Mouse (Mus musculus) erythroblast, embryonic 14.5 days (primary cell): ENCODE data around the gene Zfp865.
"Not testable (repeated sequence)": the region's sequence is repeated elsewhere in the genome, so short reads cannot be mapped to it uniquely, and the experiment has no call there.

Experiments
- GATA1 ChIP-seq: IDR thresholded peaks from 2 replicates; pipeline ENCODE4 v1.6.1; 2012; ENCODE audit warnings: low read length, inconsistent platforms, mixed read lengths
- TAL1 ChIP-seq: IDR thresholded peaks from 3 replicates; pipeline ENCODE4 v1.6.1; 2012; ENCODE audit warnings: low read length, inconsistent platforms, mixed read lengths

DNA sequence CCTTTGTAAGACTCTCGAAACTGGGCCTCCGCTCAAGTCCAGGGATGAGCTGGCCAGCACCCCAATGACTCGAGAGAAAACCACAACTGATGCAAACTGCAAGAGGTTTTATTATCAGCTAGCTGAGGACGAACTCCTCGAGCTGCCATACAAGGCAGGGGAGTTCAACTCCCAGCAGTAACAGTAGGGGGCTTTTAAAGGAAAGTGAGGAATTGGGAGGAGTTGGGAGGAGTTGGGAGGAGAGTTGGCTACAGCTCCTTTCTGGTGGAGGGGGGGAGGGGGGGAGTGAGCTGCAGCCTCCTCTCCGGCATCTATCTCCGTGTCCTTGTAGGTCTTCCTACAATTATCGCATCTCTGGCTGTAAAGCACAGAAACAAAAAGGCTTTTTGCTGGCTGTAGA lies 17.3 kb upstream of the Zfp865 start:
- not testable (repeated sequence) for TF ChIP-seq GATA1, TAL1
